Mouse (Mus musculus) megakaryocyte, adult 5-6 weeks (primary cell): ENCODE data around the gene Tacc2. TPM values are rescaled to one million over a fixed set of nuclear protein-coding genes. Genes with fewer than 3 reads are reported as not detected.

Experiments
- ATAC-seq: 2 replicates; pipeline ENCODE4 v1.8.0; 2016; ENCODE audit warnings: mild to moderate bottlenecking, inconsistent platforms; ENCODE audit not compliant: poor library complexity, severe bottlenecking
- total RNA-seq, 2 experiments: library from RNA; stranded (forward) in 1 of 2; stranded (reverse) in 1 of 2; fragments of 153-499, 151-499 nt in 1 of 2; fragments of 221-1000, 200-1000 nt in 1 of 2; gene quantifications; 2 replicates each; pipeline versions ENCODE4 v1.2.3 to v1.2.4; 2015 to 2017

Tacc2 gene
- total RNA-seq, 2 experiments from 2014 or later: 0.22 to 0.38 TPM

- ATAC-seq: no peak
Measured at GRCm38 (mm10) chr7:130604390-130604789, 27.2 kb downstream of the Tacc2 start.

- ATAC-seq: peak; percentile 69
Measured at GRCm38 (mm10) chr7:130605111-130605510, 27.9 kb downstream of the Tacc2 start.

- ATAC-seq: no peak
Measured at GRCm38 (mm10) chr7:130606958-130607357, 29.7 kb downstream of the Tacc2 start.

- no peak for ATAC-seq
Measured at GRCm38 (mm10) chr7:130613973-130614372, 36.7 kb downstream of the Tacc2 start.

- ATAC-seq: no peak
Measured at GRCm38 (mm10) chr7:130617591-130617990, 40.4 kb downstream of the Tacc2 start.

GRCm38 (mm10) chr7:130621068-130621467, 43.8 kb downstream of the Tacc2 start:
- no peak for ATAC-seq

- no peak for ATAC-seq
Measured at GRCm38 (mm10) chr7:130621953-130622352, 44.7 kb downstream of the Tacc2 start.

GRCm38 (mm10) chr7:130622359-130622758, 45.1 kb downstream of the Tacc2 start:
- no peak for ATAC-seq

GRCm38 (mm10) chr7:130624299-130624698, 47.1 kb downstream of the Tacc2 start:
- no peak for ATAC-seq

GRCm38 (mm10) chr7:130625361-130625760, 48.1 kb downstream of the Tacc2 start:
- ATAC-seq: peak; percentile 66

- ATAC-seq: no peak
Measured at GRCm38 (mm10) chr7:130628601-130629000, 51.4 kb downstream of the Tacc2 start.

GRCm38 (mm10) chr7:130629999-130630398, 52.8 kb downstream of the Tacc2 start:
- ATAC-seq: no peak

- ATAC-seq: no peak
Measured at GRCm38 (mm10) chr7:130630956-130631355, 53.7 kb downstream of the Tacc2 start.

GRCm38 (mm10) chr7:130631553-130632378, 54.5 kb downstream of the Tacc2 start:
- peak; percentile 46 for ATAC-seq

- no peak for ATAC-seq
Measured at GRCm38 (mm10) chr7:130632379-130632732, 55.1 kb downstream of the Tacc2 start.

- no peak for ATAC-seq
Measured at GRCm38 (mm10) chr7:130634259-130634871, 57.1 kb downstream of the Tacc2 start.

GRCm38 (mm10) chr7:130635212-130635611, 58.0 kb downstream of the Tacc2 start:
- ATAC-seq: no peak

GRCm38 (mm10) chr7:130636274-130636673, 59.0 kb downstream of the Tacc2 start:
- ATAC-seq: peak; percentile 45

GRCm38 (mm10) chr7:130636902-130637301, 59.7 kb downstream of the Tacc2 start:
- no peak for ATAC-seq

- ATAC-seq: no peak
Measured at GRCm38 (mm10) chr7:130637811-130638210, 60.6 kb downstream of the Tacc2 start.

GRCm38 (mm10) chr7:130640681-130641080, 63.4 kb downstream of the Tacc2 start:
- ATAC-seq: no peak

GRCm38 (mm10) chr7:130645332-130645993, 68.2 kb downstream of the Tacc2 start:
- peak; percentile 25 for ATAC-seq
